Mouse (Mus musculus) kidney, postnatal 14 days (tissue): ENCODE measurements at regions not wholly inside any gene's neighbourhood (a gene's known extent, or its start where the extent isn't known, plus 50 kb on each side); places are given as distances from the start of the nearest gene placed in this dataset.

Source experiments
- DNase-seq: peaks from one replicate; pipeline ENCODE4 v3.0.0; 2022; ENCODE audit warnings: mixed read lengths

- no peak for DNase-seq
These were observed 69.8 kb upstream of the Nudt7 start for GRCm38 (mm10) chr8:114063566-114063965.

- DNase-seq, result no peak
These were observed 61.0 kb upstream of the Nudt7 start for GRCm38 (mm10) chr8:114072330-114072729.

- peak; percentile 8 for DNase-seq
These were observed 59.2 kb upstream of the Nudt7 start for GRCm38 (mm10) chr8:114074122-114074521.

GRCm38 (mm10) chr8:114076701-114077100 lies 56.7 kb upstream of the Nudt7 start:
- no peak for DNase-seq

- peak; percentile 48 for DNase-seq
These were observed 52.2 kb upstream of the Nudt7 start for GRCm38 (mm10) chr8:114081049-114081756.

GRCm38 (mm10) chr8:114081757-114082059 lies 51.6 kb upstream of the Nudt7 start:
- DNase-seq, result no peak
